Mouse (Mus musculus) thymus, postnatal 10 days (tissue): Measurements from ENCODE around the gene Tex9.
"Not testable (repeated sequence)": the region's sequence is repeated elsewhere in the genome, so short reads cannot be mapped to it uniquely, and the experiment has no call there.

ENCODE experiments used
- DNase-seq, 2 experiments: peaks; one replicate each; pipeline ENCODE4 v3.0.0; 2021; ENCODE audit warnings: low spot score in 2 of 2

The Tex9 gene

DNA sequence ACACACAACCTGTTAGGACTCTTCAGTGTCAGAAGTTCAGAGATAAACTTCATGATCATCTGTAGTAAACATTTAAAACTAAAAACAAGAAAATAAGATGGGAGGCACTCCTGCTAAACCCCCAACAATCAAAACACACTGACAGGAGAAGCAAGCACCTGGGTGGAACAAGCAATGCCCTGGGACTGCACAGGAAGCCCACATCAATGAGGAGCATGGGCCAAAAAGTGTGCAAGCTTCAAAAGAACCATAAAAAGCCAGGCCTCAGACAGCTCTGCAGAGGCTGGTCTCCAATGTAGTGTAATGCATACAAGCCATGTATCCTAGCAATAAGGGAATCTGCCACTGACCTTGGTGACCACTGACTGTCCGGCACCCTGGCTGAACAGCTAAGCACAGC is 12.7 kb downstream of the Tex9 start:
- DNase-seq: peak in 1 of 2 experiments; percentile 32

DNA sequence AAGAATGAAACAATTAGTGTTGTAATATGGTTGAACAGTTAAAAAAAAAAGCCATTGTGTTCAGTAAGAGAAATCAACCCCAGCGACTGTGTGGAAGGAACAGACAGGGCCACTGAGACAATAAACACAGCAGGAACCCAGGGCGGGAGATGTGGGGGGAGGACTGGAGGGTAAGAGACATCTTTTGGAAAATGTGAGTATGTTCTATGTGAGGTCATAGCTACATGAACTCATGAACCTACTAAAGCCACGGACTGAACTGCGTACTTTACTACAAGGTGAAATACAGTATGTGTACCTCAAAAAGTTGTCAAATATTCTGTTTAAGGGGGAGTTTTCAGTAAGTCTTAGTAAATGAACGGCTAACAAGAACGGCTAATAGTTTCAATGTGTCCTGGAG is 14.7 kb downstream of the Tex9 start:
- no peak for DNase-seq

DNA sequence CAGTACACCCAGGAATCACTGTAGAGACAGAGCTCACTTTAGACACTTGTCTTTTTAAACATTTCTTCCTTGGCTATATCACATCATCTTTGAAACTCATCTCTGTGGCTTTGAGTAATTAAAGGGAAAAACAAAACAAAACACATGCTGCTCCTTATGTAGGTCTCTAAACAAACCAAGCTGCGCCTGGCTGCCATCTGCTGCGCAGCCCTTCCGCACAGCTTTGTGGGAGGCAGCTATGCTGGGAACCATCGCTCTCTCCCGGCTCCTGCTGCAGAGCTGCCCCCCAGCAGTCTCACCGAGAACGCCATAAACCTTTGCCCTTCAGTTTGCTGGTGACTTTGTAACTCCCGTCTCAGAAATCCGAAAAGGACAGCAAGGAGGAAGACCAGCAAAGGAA is 16.5 kb downstream of the Tex9 start:
- DNase-seq: no peak

DNA sequence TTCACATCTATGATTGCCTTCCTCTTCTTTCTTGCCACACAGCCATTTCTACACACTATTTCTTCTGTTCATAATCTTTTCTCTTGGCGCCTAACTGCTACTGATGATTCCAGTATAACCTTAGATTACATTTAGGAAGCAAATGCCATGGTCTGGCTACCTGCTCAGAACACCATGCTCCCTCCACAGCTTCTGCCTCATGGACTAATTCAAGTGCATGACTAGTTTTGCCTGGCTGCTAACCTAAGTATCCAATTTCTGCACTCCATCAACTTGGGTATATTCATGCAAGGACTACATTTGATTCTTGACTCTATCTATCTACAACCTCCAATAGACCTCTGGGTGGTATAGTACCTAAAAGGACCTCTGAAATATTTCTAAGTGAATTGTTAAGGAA is 22.2 kb downstream of the Tex9 start:
- DNase-seq: no peak

DNA sequence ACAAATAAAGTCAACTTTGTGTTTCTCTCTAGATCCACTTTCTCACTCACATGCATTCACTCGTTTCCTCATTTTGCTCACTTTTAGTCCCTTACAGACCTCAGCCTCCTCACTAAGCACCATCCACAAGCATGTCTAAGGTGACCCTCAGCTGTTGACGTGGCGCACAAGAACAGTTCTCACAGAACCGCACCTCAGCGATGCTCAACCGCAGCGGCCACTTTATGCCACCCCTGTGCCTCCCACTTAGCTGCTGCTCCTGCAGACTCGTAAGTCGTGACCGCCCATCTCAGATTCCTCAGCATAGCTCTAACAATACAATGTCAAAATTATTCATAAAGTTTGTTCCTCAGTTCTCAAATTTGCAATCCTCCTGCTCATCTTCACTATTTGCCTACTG is 23.4 kb downstream of the Tex9 start:
- no peak for DNase-seq

DNA sequence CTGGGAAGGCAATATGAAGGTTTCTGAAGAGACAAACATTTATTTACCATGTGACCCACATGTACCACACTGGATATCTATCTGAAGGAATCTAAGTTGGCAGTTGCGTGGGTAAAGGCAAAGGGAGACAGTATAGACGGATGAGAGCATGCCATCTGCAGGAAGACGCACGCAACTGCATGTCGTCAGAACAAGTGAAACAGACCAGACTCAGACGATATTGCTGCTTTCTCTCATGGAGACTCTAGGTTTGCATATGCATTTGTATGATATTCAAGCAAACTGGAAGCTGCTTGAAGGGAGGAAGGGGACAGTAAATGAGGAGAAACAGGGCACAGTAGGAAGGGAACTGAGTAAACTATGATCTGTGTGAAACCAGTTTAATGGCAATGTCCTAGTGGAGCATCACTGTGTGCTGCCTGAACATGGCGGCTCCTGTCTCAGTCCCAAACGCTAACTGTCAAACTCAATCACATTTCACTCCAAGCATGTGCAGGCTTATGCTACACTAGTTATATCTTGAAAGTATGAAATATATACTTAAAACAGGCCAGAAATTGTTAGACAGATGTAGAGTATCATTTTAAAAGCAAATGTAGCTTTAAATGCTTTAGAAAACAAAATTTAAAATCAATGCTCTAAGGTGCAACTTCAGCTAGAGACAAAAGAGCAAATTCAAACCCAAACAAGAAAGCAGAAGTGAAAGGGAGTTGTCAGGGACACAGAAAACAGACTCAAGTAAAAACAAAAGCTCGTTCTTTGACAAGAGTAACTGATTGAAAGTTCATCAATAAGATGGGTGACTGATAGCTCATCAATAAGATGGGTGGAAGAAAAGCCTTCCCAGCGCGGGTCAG is 24.2 kb downstream of the Tex9 start:
- DNase-seq: peak; percentile 39 to 60

DNA sequence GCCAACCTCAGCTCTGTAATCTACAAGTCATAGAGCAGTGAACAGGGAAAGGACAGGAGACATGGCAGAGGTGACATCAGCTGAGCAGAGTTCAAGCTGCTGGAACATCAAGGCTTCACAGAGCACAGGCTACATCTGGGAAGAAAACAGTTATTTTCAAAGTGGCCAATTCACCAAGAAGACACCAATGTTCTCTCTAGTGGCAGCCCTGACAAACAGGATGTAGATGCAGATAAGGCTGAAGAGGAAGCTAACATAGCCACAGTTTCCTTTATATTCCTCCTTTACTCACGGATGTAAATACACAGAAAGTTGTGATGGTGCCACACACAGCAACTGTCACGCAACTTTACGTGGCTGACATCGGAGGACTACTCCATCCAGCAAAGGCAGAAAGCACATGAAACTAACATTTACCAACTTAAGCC is 26.2 kb downstream of the Tex9 start:
- peak; percentile 27 to 38 for DNase-seq

DNA sequence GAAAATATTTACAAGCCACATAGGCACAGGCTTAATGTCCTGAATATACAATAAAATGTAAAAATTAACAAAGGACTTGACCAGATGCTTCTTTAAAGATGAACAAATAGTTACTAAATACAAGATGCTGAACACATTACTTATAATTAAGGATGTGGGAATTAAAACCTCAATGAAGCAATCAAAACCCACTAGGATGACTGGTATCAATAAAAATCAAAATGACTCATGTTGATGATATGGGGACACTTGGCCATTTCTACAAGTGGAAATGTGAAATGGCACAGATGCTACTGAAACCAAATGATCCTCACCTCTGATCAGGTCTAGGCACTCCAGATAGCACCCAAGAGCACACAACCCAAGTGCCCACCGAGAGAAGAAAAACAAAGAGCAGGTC is 27.2 kb downstream of the Tex9 start:
- DNase-seq: no peak

DNA sequence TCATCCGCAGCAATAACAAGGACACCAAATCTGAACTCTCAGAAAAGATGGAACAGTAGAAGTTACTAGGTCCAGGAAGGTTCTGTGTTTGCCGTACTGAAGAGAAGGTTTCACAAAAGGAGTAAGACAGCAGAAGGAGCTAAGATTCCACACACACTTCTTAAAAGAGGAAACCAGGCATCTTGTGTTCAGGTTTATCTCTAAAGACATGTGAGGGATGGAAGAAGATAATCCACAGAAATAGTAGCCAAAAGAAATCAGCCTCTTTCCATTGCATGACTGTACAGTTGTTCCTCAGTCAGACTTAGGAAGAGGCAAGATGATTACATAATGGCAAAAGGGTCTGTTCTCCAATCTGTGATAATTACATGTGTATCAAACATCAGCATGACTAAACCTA is 29.6 kb downstream of the Tex9 start:
- no peak for DNase-seq

DNA sequence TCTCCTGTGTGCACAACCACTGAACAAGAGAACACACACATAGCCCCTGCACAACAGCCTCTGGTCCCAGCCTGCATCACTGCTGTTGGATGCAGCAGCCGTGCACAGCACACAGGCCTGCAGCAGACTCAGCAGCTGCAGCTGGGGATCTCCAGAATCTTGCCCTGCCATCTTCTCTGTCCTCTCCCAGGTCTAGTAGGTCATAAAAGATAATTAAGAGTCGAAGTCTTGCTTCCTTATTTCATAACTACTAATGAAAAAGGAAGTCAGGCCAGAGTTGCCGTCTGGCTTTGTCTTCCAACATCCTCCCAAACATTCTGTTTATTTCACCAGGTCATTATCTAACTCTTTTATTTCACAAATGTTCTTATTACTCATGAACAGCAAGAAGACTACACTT is 31.2 kb downstream of the Tex9 start:
- no peak for DNase-seq

DNA sequence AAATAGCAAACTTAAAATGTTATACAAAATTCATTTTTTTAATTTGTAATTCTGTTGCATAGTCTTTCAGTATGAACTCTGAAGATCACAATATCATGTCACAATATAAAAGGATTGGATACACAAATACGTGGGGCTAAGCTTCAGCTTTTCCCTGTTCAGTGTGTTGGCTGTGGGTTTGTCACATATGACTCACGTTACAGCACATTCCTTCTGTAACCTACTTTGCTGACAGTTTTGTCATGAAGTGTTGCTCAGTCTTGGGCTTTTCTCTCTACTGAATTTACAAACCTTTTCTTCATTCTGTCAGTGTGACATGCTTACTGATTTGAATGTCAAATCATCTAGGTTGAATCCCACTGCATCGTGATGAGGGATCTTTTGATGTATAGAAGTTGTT is 32.3 kb downstream of the Tex9 start:
- no peak for DNase-seq

DNA sequence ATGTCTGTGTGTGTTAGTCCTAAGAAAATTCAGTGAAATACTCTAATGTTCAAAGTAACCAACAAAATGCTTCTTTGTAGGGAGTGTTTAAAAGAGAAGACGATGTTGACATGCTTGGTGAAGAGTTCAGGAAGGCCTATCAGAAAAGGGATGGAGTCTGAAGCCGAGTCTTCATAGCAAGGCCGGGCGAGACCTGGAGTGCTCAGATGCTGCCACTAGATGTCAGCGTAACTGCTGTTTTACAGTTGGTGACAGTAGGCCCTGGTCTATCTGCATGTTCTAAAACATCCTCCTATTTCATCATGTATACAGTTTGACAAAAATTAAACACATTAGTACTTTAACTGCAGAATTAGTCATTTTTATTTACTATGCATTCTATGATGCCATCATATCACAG is 33.8 kb downstream of the Tex9 start:
- peak; percentile 75 to 82 for DNase-seq

DNA sequence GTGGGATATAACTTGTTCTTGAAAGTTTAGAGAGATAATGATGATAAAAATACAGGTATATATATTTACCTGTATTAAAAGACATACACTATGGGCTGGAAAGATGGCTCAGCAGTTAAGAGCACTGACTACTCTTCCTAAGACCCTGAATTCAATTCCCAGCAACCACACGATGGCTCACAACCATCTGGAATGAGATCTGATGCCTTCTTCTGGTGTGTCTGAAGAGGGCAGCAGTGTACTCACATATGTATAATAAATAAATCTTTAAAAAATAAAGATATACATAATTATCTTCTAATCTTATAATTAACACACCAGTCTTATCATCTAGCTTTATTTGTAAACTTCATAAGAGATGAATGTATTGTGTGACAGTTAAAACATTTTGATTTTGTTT is 35.6 kb downstream of the Tex9 start:
- no peak for DNase-seq

DNA sequence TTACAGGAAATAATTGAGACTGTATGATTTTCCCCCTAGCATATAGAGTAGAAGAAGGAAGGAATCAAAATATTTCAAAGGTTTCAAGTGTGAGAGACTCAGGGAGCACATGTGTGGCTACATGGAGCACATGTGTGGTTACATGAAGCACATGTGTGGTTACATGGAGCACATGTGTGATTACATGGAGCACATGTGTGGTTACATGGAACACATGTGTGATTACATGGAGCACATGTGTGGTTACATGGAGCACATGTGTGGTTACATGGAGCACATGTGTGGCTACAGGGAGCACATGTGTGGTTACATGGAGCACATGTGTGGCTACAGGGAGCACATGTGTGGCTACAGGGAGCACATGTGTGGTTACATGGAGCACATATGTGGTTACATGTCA is 37.7 kb downstream of the Tex9 start:
- DNase-seq: not testable (repeated sequence)

DNA sequence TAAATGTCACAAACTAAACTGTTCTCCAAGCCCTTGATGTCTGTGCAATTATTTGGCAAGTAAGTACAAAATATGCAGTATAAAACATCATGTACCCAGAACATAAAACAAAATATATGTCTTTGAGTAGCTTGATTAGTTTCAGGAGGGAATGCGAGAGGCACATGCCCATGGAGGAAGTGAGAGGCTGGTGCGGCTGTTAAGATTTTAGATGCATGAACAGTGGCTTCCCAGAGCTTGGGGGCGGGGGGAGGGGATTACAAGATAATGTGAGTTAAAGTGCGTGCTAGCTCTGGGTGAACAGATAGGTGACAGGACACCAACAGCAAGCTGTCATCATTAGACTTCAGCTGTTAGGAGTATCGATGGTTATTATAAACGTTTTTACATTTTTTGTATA is 40.9 kb downstream of the Tex9 start:
- DNase-seq: no peak

DNA sequence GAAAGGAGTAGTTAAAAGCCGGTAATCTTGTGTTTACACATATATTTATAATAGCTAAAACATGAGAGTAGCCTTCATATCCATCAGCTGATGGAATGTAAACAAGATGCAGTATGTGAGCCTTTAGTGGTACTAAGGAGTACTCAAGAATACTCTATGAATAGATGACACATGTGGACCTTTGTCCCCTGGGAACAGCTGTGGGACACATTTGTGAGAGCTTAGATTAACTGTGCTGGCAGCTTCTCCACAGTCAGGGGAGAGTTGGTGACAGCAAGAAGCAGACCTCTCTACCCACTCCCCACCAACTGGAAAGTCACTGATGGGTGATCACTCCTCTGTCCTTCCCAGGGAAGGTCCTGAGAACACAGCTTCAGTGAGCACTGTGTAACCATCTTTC is 41.6 kb downstream of the Tex9 start:
- no peak for DNase-seq

DNA sequence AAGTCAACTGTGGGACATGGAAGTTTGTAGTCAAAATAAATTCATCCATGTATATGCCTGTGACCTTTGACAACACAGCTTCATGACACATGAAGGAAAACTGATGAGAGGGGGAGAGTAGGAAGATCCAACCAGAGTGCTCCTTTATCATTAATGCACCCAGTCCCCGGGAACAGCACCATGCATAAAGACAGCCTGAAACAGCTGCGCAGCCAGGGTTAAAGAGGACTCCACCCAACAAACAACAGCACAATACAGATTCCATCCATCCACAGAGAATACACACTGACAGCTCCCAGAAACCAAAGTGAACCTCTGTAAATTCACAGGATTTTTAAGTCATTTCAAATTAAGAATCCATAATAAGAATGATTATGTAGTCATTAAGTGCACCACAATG is 42.2 kb downstream of the Tex9 start:
- no peak for DNase-seq

DNA sequence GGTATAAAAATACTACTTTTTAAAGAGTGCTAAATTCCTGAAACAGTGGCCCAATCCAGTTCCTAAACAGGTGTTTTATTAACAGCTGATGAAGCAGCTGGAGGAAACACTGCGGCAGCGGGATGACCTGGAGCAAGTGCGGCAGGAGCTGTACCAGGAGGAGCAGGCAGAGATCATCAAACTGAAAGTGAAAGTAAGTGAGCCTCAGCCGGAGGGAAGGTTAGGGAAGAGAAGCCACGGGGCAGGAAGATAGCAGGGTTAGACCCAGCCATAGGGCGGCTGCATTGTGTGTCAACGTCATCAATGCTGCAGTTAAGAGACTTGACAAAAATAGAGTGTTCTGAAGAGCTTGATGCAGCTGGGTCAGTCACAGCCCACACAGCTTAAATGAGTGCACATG is 42.6 kb downstream of the Tex9 start:
- DNase-seq: peak; percentile 34 to 44

DNA sequence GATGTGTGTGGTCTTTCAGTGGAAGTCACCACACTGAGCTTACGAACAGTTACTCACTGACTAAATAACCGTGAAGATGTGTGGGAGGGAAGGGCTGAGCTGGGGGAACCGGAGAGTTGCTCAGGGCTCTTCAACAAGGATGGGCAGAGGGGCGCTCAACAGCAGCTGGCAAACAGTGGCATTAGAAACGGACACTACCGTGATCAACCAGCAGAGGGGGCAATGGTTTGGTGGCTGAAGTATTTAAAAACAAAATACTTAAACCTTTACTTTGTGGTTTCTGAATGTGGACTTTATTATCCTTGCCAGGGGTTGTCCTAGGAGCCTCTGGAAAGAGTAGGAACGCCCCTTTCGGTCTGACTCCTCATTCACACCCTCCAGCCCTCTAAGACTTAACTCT is 44.0 kb downstream of the Tex9 start:
- peak; percentile 61 to 83 for DNase-seq

DNA sequence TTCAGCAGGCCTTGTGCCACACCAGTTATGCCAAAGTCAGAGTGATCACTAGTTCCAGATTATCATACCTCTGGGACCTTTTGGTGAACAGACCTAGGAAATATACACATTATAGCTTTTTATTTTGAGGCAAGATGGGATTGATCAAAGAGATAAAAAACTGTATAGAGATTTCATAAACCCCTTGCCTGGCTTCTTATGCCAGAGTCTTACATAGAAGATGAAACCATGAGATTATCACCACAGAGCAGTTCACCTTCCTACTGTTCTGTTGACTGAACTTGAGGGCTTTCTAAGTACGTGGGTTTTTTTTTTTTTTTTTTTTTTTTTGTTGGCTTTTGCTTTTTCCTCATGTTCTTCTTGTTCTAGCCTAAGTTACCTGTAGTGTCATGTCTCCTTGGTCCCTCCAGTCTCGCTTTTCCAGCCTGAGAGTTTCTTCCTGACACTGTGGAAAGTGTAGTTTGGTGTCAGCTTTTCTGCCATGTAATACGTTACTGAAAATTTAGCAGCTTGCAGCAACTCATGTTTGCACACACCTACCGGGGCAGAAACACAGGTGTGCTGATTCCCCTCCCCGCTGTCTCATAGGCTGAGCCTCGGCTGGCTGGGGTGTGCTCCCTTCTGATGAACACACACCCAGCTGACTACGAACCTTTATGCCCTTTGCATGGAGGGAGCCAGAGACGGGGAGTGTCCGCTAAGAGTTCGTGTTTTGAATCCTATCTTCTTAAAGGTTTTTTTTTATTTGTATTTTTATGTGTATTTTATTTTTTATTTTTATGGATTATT is 49.9 kb downstream of the Tex9 start:
- DNase-seq: peak; percentile 59 to 63

DNA sequence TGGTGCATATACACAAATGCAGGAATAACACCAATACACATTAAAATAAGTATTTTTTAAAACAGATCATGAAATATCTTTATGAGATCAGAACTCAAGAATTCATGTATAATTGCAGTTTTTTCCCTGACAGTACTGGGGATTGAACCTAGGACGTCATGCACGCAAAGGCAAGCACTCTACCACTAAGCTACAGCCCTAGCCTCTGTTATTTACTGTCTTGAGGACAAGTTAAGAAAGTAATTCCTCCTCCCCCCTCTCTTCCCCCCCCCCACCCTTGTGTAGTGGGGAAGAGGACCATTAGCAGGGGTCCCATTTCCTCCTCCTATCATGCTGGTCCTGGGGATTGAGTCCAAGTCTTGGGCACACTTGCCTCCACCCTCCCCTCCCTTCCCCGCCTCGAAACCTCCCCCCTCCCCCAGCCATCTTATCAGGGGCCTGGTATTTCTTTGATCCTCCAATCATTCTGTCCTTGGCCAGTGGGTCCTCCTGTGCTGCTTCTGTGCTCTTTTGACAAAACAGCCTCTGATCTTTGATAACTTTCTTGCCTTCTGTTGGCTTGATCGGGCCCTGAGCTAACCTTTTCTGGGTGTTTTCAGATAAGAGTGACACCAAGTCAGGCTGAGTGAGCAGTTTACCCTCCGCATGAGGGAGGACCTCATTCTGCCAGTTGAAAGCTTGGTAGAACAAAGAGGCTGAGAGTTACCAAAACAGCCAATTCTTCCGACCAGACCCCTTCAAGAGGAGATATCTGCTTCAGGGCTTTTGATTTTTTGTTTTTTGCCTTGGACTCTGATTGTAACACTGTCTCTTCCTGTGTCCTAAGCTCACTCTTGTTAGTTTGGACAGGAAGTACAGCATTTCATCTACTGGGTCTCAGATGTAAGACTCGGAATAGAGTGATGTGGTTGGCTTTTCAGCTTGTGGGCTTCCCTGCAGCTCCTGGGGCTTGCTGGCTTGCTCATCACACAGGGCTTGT is 50.8 kb downstream of the Tex9 start:
- peak in 1 of 2 experiments; percentile 23 for DNase-seq

DNA sequence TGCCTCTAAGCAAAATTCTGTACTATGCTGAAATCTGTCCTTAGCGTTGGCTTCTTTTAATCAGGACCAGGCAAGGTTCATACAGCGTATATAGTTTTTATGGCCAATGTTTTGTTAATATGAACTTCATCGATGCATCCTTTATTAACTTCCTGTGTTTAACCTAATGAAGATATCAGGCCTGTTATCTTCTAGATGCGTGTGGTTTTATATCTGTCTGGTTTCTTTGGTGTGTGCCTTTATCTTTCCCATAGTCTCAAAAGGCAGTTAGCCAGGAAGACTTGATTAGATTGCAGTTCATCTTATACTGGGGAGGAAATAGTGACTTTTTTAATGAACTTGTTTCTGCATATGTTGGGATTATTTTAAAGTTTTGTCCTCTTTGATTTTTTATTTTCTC is 51.7 kb downstream of the Tex9 start:
- DNase-seq: no peak
